Mouse (Mus musculus) ES-E14 (cell line): ENCODE measurements at regions not wholly inside any gene's neighbourhood (a gene's known extent, or its start where the extent isn't known, plus 50 kb on each side); places are given as distances from the start of the nearest gene placed in this dataset.

Experiments used
- MAFK ChIP-seq: IDR thresholded peaks from 2 replicates; pipeline ENCODE4 v1.6.1; 2014; ENCODE audit warnings: mild to moderate bottlenecking, low read depth, low read length, inconsistent platforms; ENCODE audit not compliant: insufficient read depth
- ZNF384 ChIP-seq: IDR thresholded peaks from 2 replicates; pipeline ENCODE4 v1.6.1; 2012; ENCODE audit warnings: low read depth, low read length, inconsistent platforms

DNA sequence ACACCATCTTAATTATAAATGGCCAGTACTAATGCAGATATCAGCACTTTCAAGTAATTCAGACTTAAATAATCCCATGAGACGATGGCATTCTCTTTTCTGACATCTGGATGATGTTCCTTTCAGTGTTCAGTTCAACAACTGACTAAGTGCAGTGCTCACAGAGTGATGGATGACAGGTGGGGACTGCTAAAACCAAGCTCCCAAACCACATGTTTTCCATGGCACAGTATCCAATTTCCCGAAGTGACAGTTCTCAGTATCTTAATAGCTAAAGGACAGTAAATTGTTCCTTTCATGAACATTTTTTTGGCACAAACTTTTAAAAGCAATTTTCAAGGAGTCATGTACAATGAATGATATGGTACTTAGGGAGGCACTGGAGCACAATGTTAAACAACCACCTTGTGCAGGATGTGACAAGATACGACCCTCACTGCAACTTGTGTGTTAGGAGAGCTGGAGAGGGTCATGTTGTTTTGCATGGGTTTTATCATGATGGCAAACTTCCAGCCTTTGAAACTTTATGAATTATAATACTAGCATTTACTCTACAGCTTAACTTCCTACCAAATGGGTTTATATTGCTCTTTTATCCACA, 456.4 kb upstream of the Robo1 start:
- TF ChIP-seq ZNF384 (no peak), MAFK (no peak)
